Mouse (Mus musculus): ENCODE measurements around the gene Hpgd. TPM values are rescaled to one million over a fixed set of nuclear protein-coding genes. Genes with fewer than 3 reads are reported as not detected.
"Not testable (repeated sequence)": the region's sequence is repeated elsewhere in the genome, so short reads cannot be mapped to it uniquely, and the experiment has no call there.

The Hpgd gene
- 7.8 and 9.7 TPM in 2 replicates for polyA plus RNA-seq (2016; fragmentation: Nextera tagmentation; extraction: Ambion mirVana)

- Histone ChIP-seq H3K9ac (replicated peaks) (peak within 1 kb of the TSS; percentile 50), H3K9me3 (no peaks in the 10 kb centered on the region), H3K4me1 (peaks cover 9% of the 10 kb centered on the region), H3K36me3 (no peaks in the 10 kb centered on the region), H3K27ac (replicated peaks) (no peak within 1 kb of the TSS), H3K27me3 (peaks cover 22% of the 10 kb centered on the region), H3K4me2 (replicated peaks) (peak within 1 kb of the TSS; percentile 86), H3K4me3 (peak within 1 kb of the TSS; percentile 50)
- ATAC-seq (ENCODE audit: low FRiP score, low read depth): peak; percentile 83
- under 1% methylated on average over 33 of the region's 33 CpGs for WGBS
Observed at GRCm38 (mm10) chr8:56294373-56294877, at the start of gene Hpgd. TSS of gene Hpgd (plus strand) at chr8:56294585.

- H3K27me3 ChIP-seq; H3K9ac ChIP-seq (replicated peaks); H3K9me3 ChIP-seq; H3K4me1 ChIP-seq; ATAC-seq (ENCODE audit: low FRiP score, low read depth); H3K27ac ChIP-seq (replicated peaks); H3K4me2 ChIP-seq (replicated peaks); H3K4me3 ChIP-seq; H3K36me3 ChIP-seq: not testable (repeated sequence)
- 58% methylated on average over 3 of the region's 3 CpGs for WGBS
Observed at GRCm38 (mm10) chr8:56251728-56252127, 42.7 kb upstream of the Hpgd start.

GRCm38 (mm10) chr8:56252314-56252713 lies 42.1 kb upstream of the Hpgd start:
- Histone ChIP-seq H3K4me1 (no peaks in the 10 kb centered on the region), H3K4me2 (replicated peaks) (no peak overlapping the region), H3K36me3 (no peaks in the 10 kb centered on the region), H3K27ac (replicated peaks) (no peak overlapping the region), H3K4me3 (no peak overlapping the region), H3K27me3 (no peaks in the 10 kb centered on the region), H3K9ac (replicated peaks) (no peak overlapping the region), H3K9me3 (no peaks in the 10 kb centered on the region)
- no peak for ATAC-seq (ENCODE audit: low FRiP score, low read depth)
- WGBS: 42% methylated on average over 1 of the region's 1 CpGs

GRCm38 (mm10) chr8:56261190-56261589 lies 33.2 kb upstream of the Hpgd start:
- no peak for ATAC-seq (ENCODE audit: low FRiP score, low read depth)
- no peak overlapping the region for H3K4me2 ChIP-seq (replicated peaks)
- WGBS: 76% methylated on average over 1 of the region's 1 CpGs

GRCm38 (mm10) chr8:56269687-56270663 lies 24.4 kb upstream of the Hpgd start:
- no peaks in the 10 kb centered on the region for H3K4me1 ChIP-seq
- no peak overlapping the region for H3K9ac ChIP-seq (replicated peaks)
- no peaks in the 10 kb centered on the region for H3K9me3 ChIP-seq
- no peak overlapping the region for H3K4me3 ChIP-seq
- 83% methylated on average over 10 of the region's 10 CpGs for WGBS
- H3K27ac ChIP-seq (replicated peaks): no peak overlapping the region
- H3K27me3 ChIP-seq: no peaks in the 10 kb centered on the region
- no peak overlapping the region for H3K4me2 ChIP-seq (replicated peaks)
- no peak for ATAC-seq (ENCODE audit: low FRiP score, low read depth)
- no peaks in the 10 kb centered on the region for H3K36me3 ChIP-seq

More at GRCm38 (mm10) chr8:56261190-56261589, 33.2 kb upstream of the Hpgd start:
- Histone ChIP-seq H3K4me1 (no peaks in the 10 kb centered on the region), H3K4me3 (no peak overlapping the region), H3K27ac (replicated peaks) (no peak overlapping the region), H3K9ac (replicated peaks) (no peak overlapping the region), H3K36me3 (no peaks in the 10 kb centered on the region), H3K27me3 (no peaks in the 10 kb centered on the region), H3K9me3 (no peaks in the 10 kb centered on the region)

- no peaks in the 10 kb centered on the region for H3K27me3 ChIP-seq
- H3K36me3 ChIP-seq: no peaks in the 10 kb centered on the region
- no peak for ATAC-seq (ENCODE audit: low FRiP score, low read depth)
- H3K4me2 ChIP-seq (replicated peaks): no peak overlapping the region
- WGBS: 71% methylated on average over 1 of the region's 1 CpGs
- H3K4me3 ChIP-seq: no peak overlapping the region
- H3K9me3 ChIP-seq: no peaks in the 10 kb centered on the region
- H3K9ac ChIP-seq (replicated peaks): no peak overlapping the region
- H3K27ac ChIP-seq (replicated peaks): no peak overlapping the region
- H3K4me1 ChIP-seq: no peaks in the 10 kb centered on the region
Observed at GRCm38 (mm10) chr8:56272934-56273333, 21.5 kb upstream of the Hpgd start.

- Histone ChIP-seq H3K4me3 (no peak overlapping the region), H3K9ac (replicated peaks) (no peak overlapping the region)
Observed at GRCm38 (mm10) chr8:56275316-56275715, 19.1 kb upstream of the Hpgd start.

GRCm38 (mm10) chr8:56277810-56278528 lies 16.4 kb upstream of the Hpgd start:
- WGBS: 90% methylated on average over 7 of the region's 9 CpGs

More at GRCm38 (mm10) chr8:56275316-56275715, 19.1 kb upstream of the Hpgd start:
- Histone ChIP-seq H3K36me3 (no peaks in the 10 kb centered on the region), H3K9me3 (no peaks in the 10 kb centered on the region), H3K27me3 (no peaks in the 10 kb centered on the region), H3K27ac (replicated peaks) (no peak overlapping the region), H3K4me2 (replicated peaks) (no peak overlapping the region), H3K4me1 (no peaks in the 10 kb centered on the region)
- no peak for ATAC-seq (ENCODE audit: low FRiP score, low read depth)

GRCm38 (mm10) chr8:56278545-56279063 lies 15.8 kb upstream of the Hpgd start:
- Histone ChIP-seq H3K27me3 (no peaks in the 10 kb centered on the region), H3K27ac (replicated peaks) (no peak overlapping the region), H3K36me3 (no peaks in the 10 kb centered on the region), H3K4me2 (replicated peaks) (no peak overlapping the region), H3K9me3 (no peaks in the 10 kb centered on the region), H3K4me3 (no peak overlapping the region), H3K9ac (replicated peaks) (no peak overlapping the region), H3K4me1 (no peaks in the 10 kb centered on the region)
- WGBS: 74% methylated on average over 2 of the region's 2 CpGs
- ATAC-seq (ENCODE audit: low FRiP score, low read depth): no peak

More at GRCm38 (mm10) chr8:56277810-56278528, 16.4 kb upstream of the Hpgd start:
- Histone ChIP-seq H3K4me3 (no peak overlapping the region), H3K27me3 (no peaks in the 10 kb centered on the region), H3K4me1 (no peaks in the 10 kb centered on the region), H3K36me3 (no peaks in the 10 kb centered on the region), H3K4me2 (replicated peaks) (no peak overlapping the region), H3K9me3 (no peaks in the 10 kb centered on the region), H3K9ac (replicated peaks) (no peak overlapping the region), H3K27ac (replicated peaks) (no peak overlapping the region)
- ATAC-seq (ENCODE audit: low FRiP score, low read depth): no peak

- H3K4me3 ChIP-seq: no peak overlapping the region
- H3K4me2 ChIP-seq (replicated peaks): no peak overlapping the region
- no peak overlapping the region for H3K27ac ChIP-seq (replicated peaks)
- H3K4me1 ChIP-seq: no peaks in the 10 kb centered on the region
- no peaks in the 10 kb centered on the region for H3K27me3 ChIP-seq
- H3K9me3 ChIP-seq: no peaks in the 10 kb centered on the region
- ATAC-seq (ENCODE audit: low FRiP score, low read depth): no peak
- no peaks in the 10 kb centered on the region for H3K36me3 ChIP-seq
- WGBS: 94% methylated on average over 1 of the region's 1 CpGs
- H3K9ac ChIP-seq (replicated peaks): no peak overlapping the region
Observed at GRCm38 (mm10) chr8:56283936-56284335, 10.4 kb upstream of the Hpgd start.

- H3K9ac ChIP-seq (replicated peaks): no peak overlapping the region
- no peaks in the 10 kb centered on the region for H3K27me3 ChIP-seq
- H3K36me3 ChIP-seq: no peaks in the 10 kb centered on the region
- no peak for ATAC-seq (ENCODE audit: low FRiP score, low read depth)
- H3K27ac ChIP-seq (replicated peaks): no peak overlapping the region
- 43% methylated on average over 3 of the region's 3 CpGs for whole genome bisulfite sequencing
- H3K4me2 ChIP-seq (replicated peaks): no peak overlapping the region
- H3K4me3 ChIP-seq: no peak overlapping the region
- H3K4me1 ChIP-seq: no peaks in the 10 kb centered on the region
- H3K9me3 ChIP-seq: no peaks in the 10 kb centered on the region
Observed at GRCm38 (mm10) chr8:56284957-56285356, 9.4 kb upstream of the Hpgd start.

GRCm38 (mm10) chr8:56286717-56287116 lies 7.7 kb upstream of the Hpgd start:
- no peak for ATAC-seq (ENCODE audit: low FRiP score, low read depth)
- H3K4me1 ChIP-seq: no peaks in the 10 kb centered on the region
- WGBS: 93% methylated on average over 2 of the region's 2 CpGs

More at GRCm38 (mm10) chr8:56286717-56287116, 7.7 kb upstream of the Hpgd start:
- H3K27ac ChIP-seq (replicated peaks): no peak overlapping the region
- peaks cover 2% of the 10 kb centered on the region; the same call in 1 of the 2 replicates for H3K27me3 ChIP-seq
- H3K9me3 ChIP-seq: no peaks in the 10 kb centered on the region
- no peaks in the 10 kb centered on the region for H3K36me3 ChIP-seq
- no peak overlapping the region for H3K4me3 ChIP-seq
- no peak overlapping the region for H3K9ac ChIP-seq (replicated peaks)
- H3K4me2 ChIP-seq (replicated peaks): no peak overlapping the region
